Comparison of ENCODE assay signal across 10 mouse cellular contexts in the genomic region with DNA sequence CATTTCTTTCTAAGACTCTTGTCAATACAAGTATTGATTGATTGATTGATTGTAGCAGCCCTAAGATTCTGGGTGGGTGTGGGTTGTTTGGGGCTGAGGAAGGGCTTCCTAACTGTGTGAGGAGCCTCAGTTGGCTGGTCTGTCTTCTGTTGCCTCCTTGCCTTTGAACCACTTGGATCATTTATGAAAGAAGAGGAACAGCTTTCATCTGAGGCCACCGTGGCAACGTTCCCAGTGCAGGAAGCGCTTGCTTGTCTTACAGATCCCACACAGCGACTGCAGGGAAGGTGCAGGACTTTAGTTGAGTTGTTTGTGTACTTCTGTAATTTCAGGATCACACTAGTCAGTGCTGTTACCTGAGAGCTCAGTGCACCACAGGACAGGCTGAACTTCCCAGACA. TPM values are rescaled to one million over a fixed set of nuclear protein-coding genes. Genes with fewer than 3 reads are reported as not detected.
A peak's percentile ranks its signal among the peaks of the same experiment; 100 is the strongest.
DNase-seq lines count a peak whose midpoint lies in the region; ATAC-seq lines count a peak whose summit lies in the region.
"Had no signal": no experiment of that assay in that cellular context is flagged by ENCODE, and none has a peak within 500 bp of the region (broad histone marks: within the 10 kb centered on the region; RNA-seq: fewer than 3 reads in every experiment).

No protein-coding gene starts in this region.

- DNase-seq in cerebellum, adult 9-10 months = no peak
- peak; percentile 21 to 30 for DNase-seq in kidney, postnatal 4 days
- DNase-seq in kidney, adult 11 months = no peak
- DNase-seq in right cerebral cortex, postnatal 10 days (ENCODE audit: low spot score in 2 of 2) = peak; percentile 44 to 58
- DNase-seq in right cerebral cortex, postnatal 25 days = no peak
- no peak for DNase-seq in thymus, postnatal 4 days
- DNase-seq: layer of hippocampus, postnatal 36 days had no signal

- peak; percentile 54; the same call in 1 of the 2 replicates for ATAC-seq in cerebellum, adult (ENCODE audit: insufficient number of reproducible peaks, low FRiP score, low TSS enrichment)
- no peak for ATAC-seq in activated CD4-positive, CD25-positive, alpha-beta regulatory T cell, adult 4 months

RNA-seq across cellular contexts. Expression of a gene that starts 25.8 kb away (rescaled TPM):
- polyA plus RNA-seq in activated CD4-positive, CD25-positive, alpha-beta regulatory T cell, adult 4 months (2017; shearing (Covaris generic)) = under 1 TPM in 1 of 2 experiments, not detected in 1; 0.15 TPM
- polyA plus RNA-seq: erythroblast, embryonic 14.5 days had no signal

Comparison
In these comparisons a context has a peak if more than half of its experiments do, and no peak if none do; other contexts are left out.
1. DNase-seq: peak in kidney, postnatal 4 days (2 of 2) and right cerebral cortex, postnatal 10 days (2 of 2); none in cerebellum, adult 9-10 months (single experiment), kidney, adult 11 months (single experiment), right cerebral cortex, postnatal 25 days (single experiment) and thymus, postnatal 4 days (single experiment).